Comparison of ENCODE assay signal across 7 mouse cellular contexts in the genomic region with DNA sequence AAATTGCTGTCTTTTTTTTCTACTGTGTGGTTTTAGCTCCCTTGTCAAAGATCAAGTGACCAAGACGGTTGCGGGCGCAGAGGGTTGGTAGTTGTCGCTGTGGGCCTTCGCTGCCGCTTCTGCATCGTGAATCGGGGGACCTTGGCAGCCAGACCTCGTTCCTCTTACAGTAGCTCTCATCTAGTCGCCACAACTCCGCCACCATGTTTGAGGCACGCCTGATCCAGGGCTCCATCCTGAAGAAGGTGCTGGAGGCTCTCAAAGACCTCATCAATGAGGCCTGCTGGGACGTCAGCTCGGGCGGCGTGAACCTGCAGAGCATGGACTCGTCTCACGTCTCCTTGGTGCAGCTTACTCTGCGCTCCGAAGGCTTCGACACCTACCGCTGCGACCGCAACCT.
DNase-seq lines count a peak whose midpoint lies in the region; ATAC-seq lines count a peak whose summit lies in the region.
"Not testable (repeated sequence)": the region's sequence is repeated elsewhere in the genome, so short reads cannot be mapped to it uniquely, and the experiment has no call there.

No protein-coding gene starts in this region.

- peak; percentile 81; the same call in 1 of the 2 replicates for ATAC-seq in cerebellum, adult (ENCODE audit: insufficient number of reproducible peaks, low FRiP score, low TSS enrichment)

- peak; percentile 1 to 5 for DNase-seq in frontal cortex, adult 2 months (ENCODE audit: extremely low spot score in 1 of 2, low spot score in 1 of 2)
- peak; percentile 36 to 50 for DNase-seq in heart, postnatal 10 days
- DNase-seq in layer of hippocampus, adult 18-20 months (ENCODE audit: low spot score in 2 of 2) = peak; percentile 0 to 6
- peak; percentile 6 to 11 for DNase-seq in left cerebral cortex, postnatal 25 days (ENCODE audit: low spot score in 2 of 2)
- DNase-seq in ovary, adult 18-20 months (ENCODE audit: low spot score) = peak; percentile 1
- peak; percentile 3 to 6 for DNase-seq in thymus, adult 18-20 months

- intact Hi-C loops in heart, postnatal 10 days (cut with DNase I); left cerebral cortex, postnatal 25 days (cut with DNase I): not testable (repeated sequence)

Comparison
In these comparisons a context has a peak if more than half of its experiments do, and no peak if none do; other contexts are left out.
1. Peak in every context shown above with its lines: DNase-seq and ATAC-seq.